Mouse (Mus musculus) heart, embryonic 10.5 days (tissue): ENCODE data around the gene Radil. TPM values are rescaled to one million over a fixed set of nuclear protein-coding genes. Genes with fewer than 3 reads are reported as not detected.

ENCODE experiments used
- DNase-seq: peaks from one replicate; pipeline ENCODE4 v3.0.0-alpha.2; 2017; ENCODE audit warnings: low spot score
- H3K27ac ChIP-seq: fragments of 300-500 bp; sonication (generic); 2 replicates; pipeline ENCODE4 v1.5.1; 2016; ENCODE audit warnings: mild to moderate bottlenecking
- H3K27me3 ChIP-seq: fragments of 300-500 bp; sonication (generic); 2 replicates; pipeline ENCODE4 v1.6.1; 2016; ENCODE audit warnings: mild to moderate bottlenecking; ENCODE audit not compliant: poor library complexity, insufficient read depth, severe bottlenecking
- H3K36me3 ChIP-seq: fragments of 300-500 bp; sonication (generic); 2 replicates; pipeline ENCODE4 v1.6.1; 2016; ENCODE audit warnings: mild to moderate bottlenecking, moderate library complexity
- H3K4me1 ChIP-seq: fragments of 300-500 bp; sonication (generic); 2 replicates; pipeline ENCODE4 v1.6.1; 2016; ENCODE audit warnings: mild to moderate bottlenecking
- H3K4me3 ChIP-seq: fragments of 300-500 bp; sonication (generic); 2 replicates; pipeline ENCODE4 v1.5.1; 2016; ENCODE audit warnings: mild to moderate bottlenecking, moderate library complexity
- H3K9me3 ChIP-seq: fragments of 300-500 bp; sonication (generic); 2 replicates; pipeline ENCODE4 v1.6.1; 2016; ENCODE audit warnings: mild to moderate bottlenecking, moderate library complexity
- WGBS: fragments of 180-500 bp; shearing (Covaris S2); methylation state at CpG from one replicate; pipeline ENCODE4 v1.1.7; 2016; 5-methylcytosine and 5-hydroxymethylcytosine counted together
- polyA plus RNA-seq: library from polyadenylated mRNA; unstranded; fragments of >200 nt; fragmentation: Nextera tagmentation; extraction: Ambion mirVana; gene quantifications from 2 replicates; pipeline ENCODE4 v1.2.1, GENCODE M21; 2016

Gene Radil
- polyA plus RNA-seq, 1 experiment from 2014 or later, result 10.9 TPM

- Histone ChIP-seq H3K9me3 (no peaks in the 10 kb centered on the region), H3K4me1 (peaks cover 43% of the 10 kb centered on the region), H3K4me3 (no peak overlapping the region), H3K36me3 (no peaks in the 10 kb centered on the region), H3K27me3 (no peaks in the 10 kb centered on the region), H3K27ac (no peak overlapping the region; the same call in 1 of the 2 replicates)
- 81% methylated on average over 11 of the region's 11 CpGs for WGBS
- DNase-seq, result no peak
Measured at GRCm38 (mm10) chr5:142521195-142521866, 29.6 kb downstream of the Radil start.

GRCm38 (mm10) chr5:142520360-142520759 lies 30.5 kb downstream of the Radil start:
- Histone ChIP-seq H3K9me3 (no peaks in the 10 kb centered on the region), H3K27me3 (no peaks in the 10 kb centered on the region), H3K4me3 (no peak overlapping the region), H3K4me1 (peaks cover 45% of the 10 kb centered on the region), H3K36me3 (no peaks in the 10 kb centered on the region), H3K27ac (no peak overlapping the region; the same call in 1 of the 2 replicates)
- WGBS, result 85% methylated on average over 4 of the region's 4 CpGs
- no peak for DNase-seq

DNA sequence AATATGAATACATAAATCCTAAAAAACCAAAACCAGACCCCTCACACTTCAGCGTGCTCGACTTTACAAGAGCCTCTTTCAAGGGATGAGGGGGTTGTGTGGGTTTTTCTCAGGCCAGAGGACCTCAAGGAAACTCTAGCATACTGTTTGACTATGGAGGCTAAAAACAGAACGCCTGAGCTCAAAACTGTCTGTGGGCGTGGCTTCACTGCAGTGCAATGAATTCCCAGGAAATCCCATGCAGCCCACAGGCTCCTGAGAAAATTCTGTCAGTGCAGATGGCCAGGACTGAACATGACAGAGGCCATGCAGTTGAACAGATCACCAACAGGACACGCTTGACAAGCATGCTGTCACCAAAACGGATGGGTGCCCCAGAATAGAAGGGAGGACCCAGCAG lies 31.9 kb downstream of the Radil start:
- no peak overlapping the region for H3K4me3 ChIP-seq

GRCm38 (mm10) chr5:142512112-142512511 lies 38.8 kb downstream of the Radil start:
- no peak for DNase-seq
- Histone ChIP-seq H3K36me3 (peaks cover 3% of the 10 kb centered on the region; the same call in 1 of the 2 replicates), H3K27me3 (peaks cover 12% of the 10 kb centered on the region; the same call in 1 of the 2 replicates), H3K4me3 (no peak overlapping the region), H3K4me1 (peaks cover 41% of the 10 kb centered on the region), H3K27ac (no peak overlapping the region), H3K9me3 (no peaks in the 10 kb centered on the region)
- 72% methylated on average over 4 of the region's 4 CpGs for WGBS

More for the DNA sequence above, 31.9 kb downstream of the Radil start:
- H3K9me3 ChIP-seq, result no peaks in the 10 kb centered on the region
- no peaks in the 10 kb centered on the region for H3K27me3 ChIP-seq
- DNase-seq, result no peak
- peaks cover 34% of the 10 kb centered on the region for H3K4me1 ChIP-seq
- WGBS, result 55% methylated on average over 6 of the region's 6 CpGs
- H3K27ac ChIP-seq, result peak overlapping the region; percentile 42; the same call in 1 of the 2 replicates
- H3K36me3 ChIP-seq, result no peaks in the 10 kb centered on the region

DNA sequence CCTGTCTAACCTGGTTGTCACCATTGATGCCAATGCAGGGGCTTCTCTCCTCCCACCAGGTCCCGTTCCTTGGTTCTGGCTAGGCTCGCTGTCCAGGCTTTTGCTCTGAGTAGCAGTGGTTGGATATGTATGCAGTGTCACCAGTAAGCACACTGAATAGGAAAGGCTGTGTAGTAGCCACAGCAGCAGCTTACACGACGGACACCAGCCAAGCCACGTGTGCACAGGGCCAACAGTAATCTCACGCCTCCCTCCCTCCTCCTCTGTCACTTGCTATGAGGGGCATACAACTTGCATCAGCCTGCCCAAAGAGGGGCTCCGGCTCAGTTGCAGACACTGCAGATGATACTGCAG lies 40.9 kb downstream of the Radil start:
- H3K36me3 ChIP-seq, result peaks cover 7% of the 10 kb centered on the region; the same call in 1 of the 2 replicates
- 60% methylated on average over 7 of the region's 7 CpGs for WGBS
- H3K4me1 ChIP-seq, result peaks cover 41% of the 10 kb centered on the region
- H3K27me3 ChIP-seq, result peaks cover 22% of the 10 kb centered on the region; the same call in 1 of the 2 replicates
- peak overlapping the region; percentile 76 for H3K27ac ChIP-seq
- H3K4me3 ChIP-seq, result no peak overlapping the region
- no peak for DNase-seq
- no peaks in the 10 kb centered on the region for H3K9me3 ChIP-seq

- no peak for DNase-seq
- peak overlapping the region; percentile 76 for H3K27ac ChIP-seq
- peaks cover 22% of the 10 kb centered on the region; the same call in 1 of the 2 replicates for H3K27me3 ChIP-seq
- H3K4me1 ChIP-seq, result peaks cover 41% of the 10 kb centered on the region
- H3K4me3 ChIP-seq, result peak overlapping the region; percentile 33
- 24% methylated on average over 15 of the region's 15 CpGs for WGBS
- H3K36me3 ChIP-seq, result peaks cover 7% of the 10 kb centered on the region; the same call in 1 of the 2 replicates
- no peaks in the 10 kb centered on the region for H3K9me3 ChIP-seq
Measured at GRCm38 (mm10) chr5:142509141-142510060, 41.5 kb downstream of the Radil start.

- peaks cover 7% of the 10 kb centered on the region; the same call in 1 of the 2 replicates for H3K36me3 ChIP-seq
- DNase-seq, result no peak
- peak overlapping the region; percentile 37; the same call in 1 of the 2 replicates for H3K27ac ChIP-seq
- peaks cover 22% of the 10 kb centered on the region; the same call in 1 of the 2 replicates for H3K27me3 ChIP-seq
- peaks cover 39% of the 10 kb centered on the region for H3K4me1 ChIP-seq
- 73% methylated on average over 3 of the region's 3 CpGs for WGBS
- H3K9me3 ChIP-seq, result no peaks in the 10 kb centered on the region
- no peak overlapping the region for H3K4me3 ChIP-seq
Measured at GRCm38 (mm10) chr5:142505695-142506423, 45.0 kb downstream of the Radil start.

- Histone ChIP-seq H3K9me3 (no peaks in the 10 kb centered on the region), H3K4me3 (no peak overlapping the region), H3K27ac (peak overlapping the region; percentile 45), H3K4me1 (peaks cover 43% of the 10 kb centered on the region), H3K27me3 (peaks cover 16% of the 10 kb centered on the region; the same call in 1 of the 2 replicates), H3K36me3 (peaks cover 7% of the 10 kb centered on the region; the same call in 1 of the 2 replicates)
- no peak for DNase-seq
- WGBS, result 75% methylated on average over 3 of the region's 3 CpGs
Measured at GRCm38 (mm10) chr5:142504175-142504574, 46.7 kb downstream of the Radil start.

GRCm38 (mm10) chr5:142502414-142502813 lies 48.5 kb downstream of the Radil start:
- no peak overlapping the region; the same call in 1 of the 2 replicates for H3K27ac ChIP-seq
- H3K9me3 ChIP-seq, result no peaks in the 10 kb centered on the region
- DNase-seq, result peak; percentile 96
- no peak overlapping the region for H3K4me3 ChIP-seq
- H3K4me1 ChIP-seq, result peaks cover 39% of the 10 kb centered on the region
- H3K36me3 ChIP-seq, result peaks cover 4% of the 10 kb centered on the region; the same call in 1 of the 2 replicates
- peaks cover 14% of the 10 kb centered on the region; the same call in 1 of the 2 replicates for H3K27me3 ChIP-seq
- WGBS, result 5% methylated on average over 3 of the region's 3 CpGs

DNA sequence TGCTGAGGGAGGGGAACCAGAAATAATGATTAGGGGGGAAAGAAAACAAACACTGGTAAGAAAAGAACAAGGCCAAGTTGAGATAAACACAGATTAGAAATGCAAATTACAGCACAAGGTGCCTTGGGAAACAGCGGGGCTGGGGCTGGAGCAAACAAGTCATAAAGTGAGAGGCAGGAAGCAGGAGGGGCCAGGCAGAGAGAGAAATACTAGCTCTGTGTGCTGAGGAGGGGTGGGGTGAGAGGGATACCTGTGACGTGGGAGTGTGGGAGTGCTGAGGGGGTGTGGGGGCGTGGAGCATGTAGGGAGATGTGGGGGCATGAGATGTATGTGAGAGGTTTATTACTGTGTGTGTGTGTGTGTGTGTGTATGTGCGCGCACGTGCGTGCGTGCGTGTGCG lies 50.0 kb downstream of the Radil start:
- Histone ChIP-seq H3K4me1 (peaks cover 36% of the 10 kb centered on the region), H3K27ac (no peak overlapping the region), H3K27me3 (0 out of 2 replicates have a peak, but pooled peaks cover 4% of the 10 kb centered on the region), H3K4me3 (no peak overlapping the region), H3K36me3 (no peaks in the 10 kb centered on the region), H3K9me3 (no peaks in the 10 kb centered on the region)
- WGBS, result 79% methylated on average over 10 of the region's 10 CpGs
- no peak for DNase-seq

DNA sequence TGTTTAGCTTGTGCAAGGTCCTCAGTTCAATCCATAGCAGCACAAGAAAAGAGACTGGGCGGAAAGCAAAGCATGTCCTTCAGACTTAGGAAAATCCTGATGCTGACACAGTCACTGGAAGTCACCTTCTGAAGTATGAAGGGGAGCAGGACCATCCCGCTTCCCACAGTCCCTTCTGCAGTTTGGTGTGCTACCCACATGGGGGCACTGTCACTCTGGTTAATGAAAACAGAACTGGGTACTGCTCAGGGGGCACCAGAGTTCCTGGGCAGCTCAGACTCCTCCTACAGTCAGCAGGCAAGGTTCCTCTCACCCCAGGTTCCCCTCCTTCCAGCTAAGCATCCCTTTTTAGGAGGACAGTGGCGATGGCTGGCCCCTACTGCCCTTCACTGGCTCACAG lies 51.9 kb downstream of the Radil start:
- no peak for DNase-seq
- Histone ChIP-seq H3K27me3 (0 out of 2 replicates have a peak, but pooled peaks cover 4% of the 10 kb centered on the region), H3K36me3 (no peaks in the 10 kb centered on the region), H3K9me3 (no peaks in the 10 kb centered on the region), H3K4me1 (peaks cover 50% of the 10 kb centered on the region), H3K4me3 (no peak overlapping the region), H3K27ac (no peak overlapping the region)
- WGBS, result 38% methylated on average over 3 of the region's 3 CpGs
